Mouse (Mus musculus) stomach, postnatal 0 days (tissue): ENCODE measurements around the gene Mrtfb. TPM values are rescaled to one million over a fixed set of nuclear protein-coding genes. Genes with fewer than 3 reads are reported as not detected.

ENCODE experiments used
- ATAC-seq: fragments of 200-750 bp; cut with Nextera tagmentation; 2 replicates; pipeline ENCODE4 v1.8.0; 2017; ENCODE audit not compliant: low FRiP score, low TSS enrichment
- DNase-seq: peaks from one replicate; pipeline ENCODE4 v3.0.0-alpha.2; 2016; ENCODE audit warnings: low spot score
- H3K27ac ChIP-seq: fragments of 300-500 bp; sonication (generic); replicated peaks from 2 replicates; pipeline ENCODE4 v1.5.1; 2014; ENCODE audit warnings: mild to moderate bottlenecking, control low read depth
- H3K27me3 ChIP-seq: fragments of 300-500 bp; sonication (generic); 2 replicates; pipeline ENCODE4 v1.6.1; 2014; ENCODE audit warnings: low read length; ENCODE audit not compliant: control insufficient read depth, insufficient read depth
- H3K36me3 ChIP-seq: fragments of 300-500 bp; sonication (generic); 2 replicates; pipeline ENCODE4 v1.6.1; 2014; ENCODE audit warnings: low read length, mixed read lengths; ENCODE audit not compliant: control insufficient read depth, insufficient read depth
- H3K4me1 ChIP-seq: fragments of 300-500 bp; sonication (generic); replicated peaks from 2 replicates; pipeline ENCODE4 v1.6.1; 2014; ENCODE audit warnings: antibody characterized with exemption; ENCODE audit not compliant: control insufficient read depth, insufficient read depth
- H3K4me2 ChIP-seq: fragments of 300-500 bp; sonication (generic); replicated peaks from 2 replicates; pipeline ENCODE4 v1.6.1; 2014; ENCODE audit warnings: low read depth, mild to moderate bottlenecking, control low read depth, moderate library complexity
- H3K4me3 ChIP-seq: fragments of 300-500 bp; sonication (generic); 2 replicates; pipeline ENCODE4 v1.5.1; 2014; ENCODE audit warnings: low read depth, low read length, control low read depth
- H3K9ac ChIP-seq: fragments of 300-500 bp; sonication (generic); 2 replicates; pipeline ENCODE4 v1.6.1; 2014; ENCODE audit warnings: mild to moderate bottlenecking, low read length, control low read depth, mixed read lengths
- H3K9me3 ChIP-seq: fragments of 300-500 bp; sonication (generic); 2 replicates; pipeline ENCODE4 v1.6.1; 2016; ENCODE audit warnings: low read length; ENCODE audit not compliant: control insufficient read depth
- CTCF ChIP-seq: IDR thresholded peaks from 2 replicates; pipeline ENCODE4 v1.5.1; 2016; ENCODE audit warnings: antibody characterized with exemption, low read depth, mild to moderate bottlenecking, moderate library complexity
- EP300 ChIP-seq: optimal IDR thresholded peaks from 2 replicates; pipeline ENCODE3; 2016; ENCODE audit warnings: antibody characterized with exemption
- WGBS: fragments of 180-500 bp; shearing (Covaris S2); extraction: QIAGEN DNeasy Blood & Tissue Kit; methylation state at CpG from one replicate; pipeline ENCODE4 v1.1.7; 2014; 5-methylcytosine and 5-hydroxymethylcytosine counted together
- polyA plus RNA-seq: library from polyadenylated mRNA; unstranded; fragments of >200 nt; fragmentation: Nextera tagmentation; extraction: Ambion mirVana; gene quantifications from 2 replicates; pipeline ENCODE4 v1.2.1, GENCODE M21; 2015

The Mrtfb gene
- polyA plus RNA-seq, 1 experiment from 2014 or later, result 12.5 TPM

- Histone ChIP-seq H3K27me3 (no peaks in the 10 kb centered on the region), H3K27ac (no peak overlapping the region), H3K9me3 (no peaks in the 10 kb centered on the region), H3K4me1 (no peaks in the 10 kb centered on the region), H3K4me3 (no peak overlapping the region), H3K9ac (no peak overlapping the region), H3K36me3 (peaks cover 22% of the 10 kb centered on the region), H3K4me2 (no peak overlapping the region)
- TF ChIP-seq CTCF (no peak), EP300 (no peak)
- DNase-seq, result no peak
- no peak for ATAC-seq
- WGBS, result 85% methylated on average over 7 of the region's 7 CpGs
Measured at GRCm38 (mm10) chr16:13414566-13414965, 158.3 kb downstream of the Mrtfb start.

GRCm38 (mm10) chr16:13414972-13415371 is 158.7 kb downstream of the Mrtfb start:
- 82% methylated on average over 4 of the region's 4 CpGs for WGBS
- Histone ChIP-seq H3K36me3 (peaks cover 22% of the 10 kb centered on the region), H3K9me3 (no peaks in the 10 kb centered on the region)

GRCm38 (mm10) chr16:13415465-13415864 is 159.2 kb downstream of the Mrtfb start:
- WGBS, result 94% methylated on average over 6 of the region's 6 CpGs
- H3K4me3 ChIP-seq, result no peak overlapping the region
- H3K9ac ChIP-seq, result no peak overlapping the region
- no peaks in the 10 kb centered on the region for H3K9me3 ChIP-seq
- no peaks in the 10 kb centered on the region for H3K4me1 ChIP-seq
- TF ChIP-seq CTCF, result no peak
- TF ChIP-seq EP300, result no peak
- peaks cover 20% of the 10 kb centered on the region for H3K36me3 ChIP-seq
- ATAC-seq, result no peak
- no peak overlapping the region for H3K4me2 ChIP-seq
- no peak for DNase-seq
- no peak overlapping the region for H3K27ac ChIP-seq
- H3K27me3 ChIP-seq, result no peaks in the 10 kb centered on the region

More at GRCm38 (mm10) chr16:13414972-13415371, 158.7 kb downstream of the Mrtfb start:
- ATAC-seq (no peak), DNase-seq (no peak)
- H3K4me3 ChIP-seq, result no peak overlapping the region
- H3K9ac ChIP-seq, result no peak overlapping the region
- no peak for TF ChIP-seq CTCF
- TF ChIP-seq EP300, result no peak
- no peak overlapping the region for H3K4me2 ChIP-seq
- no peaks in the 10 kb centered on the region for H3K27me3 ChIP-seq
- no peaks in the 10 kb centered on the region for H3K4me1 ChIP-seq
- H3K27ac ChIP-seq, result no peak overlapping the region

GRCm38 (mm10) chr16:13416465-13416864 is 160.2 kb downstream of the Mrtfb start:
- no peak for DNase-seq
- ATAC-seq, result no peak
- Histone ChIP-seq H3K4me2 (no peak overlapping the region), H3K36me3 (peaks cover 11% of the 10 kb centered on the region), H3K4me1 (no peaks in the 10 kb centered on the region), H3K4me3 (no peak overlapping the region), H3K27ac (no peak overlapping the region), H3K27me3 (no peaks in the 10 kb centered on the region), H3K9me3 (no peaks in the 10 kb centered on the region), H3K9ac (no peak overlapping the region)
- 66% methylated on average over 10 of the region's 10 CpGs for WGBS
- TF ChIP-seq EP300, result no peak
- TF ChIP-seq CTCF, result no peak

- Histone ChIP-seq H3K9ac (no peak overlapping the region), H3K27me3 (no peaks in the 10 kb centered on the region), H3K9me3 (no peaks in the 10 kb centered on the region), H3K4me1 (no peaks in the 10 kb centered on the region), H3K27ac (no peak overlapping the region), H3K36me3 (peaks cover under 1% of the 10 kb centered on the region), H3K4me2 (no peak overlapping the region), H3K4me3 (no peak overlapping the region)
- 58% methylated on average over 5 of the region's 5 CpGs for WGBS
- no peak for TF ChIP-seq EP300
- TF ChIP-seq CTCF, result no peak
- DNase-seq (no peak), ATAC-seq (no peak)
Measured at GRCm38 (mm10) chr16:13417904-13418303, 161.6 kb downstream of the Mrtfb start.

- TF ChIP-seq CTCF (no peak), EP300 (no peak)
- Histone ChIP-seq H3K27me3 (no peaks in the 10 kb centered on the region), H3K4me2 (no peak overlapping the region), H3K27ac (no peak overlapping the region), H3K36me3 (no peaks in the 10 kb centered on the region), H3K4me1 (no peaks in the 10 kb centered on the region), H3K4me3 (no peak overlapping the region), H3K9me3 (no peaks in the 10 kb centered on the region), H3K9ac (no peak overlapping the region)
- DNase-seq (no peak), ATAC-seq (no peak)
- 65% methylated on average over 2 of the region's 2 CpGs for WGBS
Measured at GRCm38 (mm10) chr16:13419752-13420151, 163.5 kb downstream of the Mrtfb start.
